21 mouse cellular contexts compared by ENCODE assay signal in the genomic region with DNA sequence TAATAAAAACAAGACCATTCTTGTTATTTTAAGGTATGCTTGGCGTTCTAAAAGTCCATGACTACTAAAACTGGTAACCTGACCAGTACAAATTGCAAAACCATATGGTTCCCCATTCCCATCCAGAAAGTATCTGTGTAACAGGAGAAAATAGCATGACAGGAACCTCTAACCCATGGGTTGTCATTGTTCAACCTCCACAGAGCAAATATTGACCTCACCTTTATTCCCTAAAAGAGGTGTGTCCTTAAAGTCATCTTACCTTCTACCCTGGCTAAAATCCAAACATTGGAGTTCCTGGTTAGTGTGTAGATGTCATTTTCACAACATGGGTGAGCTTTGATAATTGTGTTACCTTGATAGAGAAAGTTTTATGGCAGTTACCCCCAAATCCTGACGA.
DNase-seq lines count a peak whose midpoint lies in the region; ATAC-seq and TF ChIP-seq lines count a peak whose summit lies in the region.
"Had no signal": no experiment of that assay in that cellular context is flagged by ENCODE, and none has a peak within 500 bp of the region (broad histone marks: within the 10 kb centered on the region; RNA-seq: fewer than 3 reads in every experiment).

No protein-coding gene starts in this region.

- H3K79me2 ChIP-seq in liver, adult 2 months (ENCODE audit: control insufficient read depth, insufficient read depth, low read length): no peaks in the 10 kb centered on the region

- H3K36me3 ChIP-seq in liver, adult 2 months (ENCODE audit: control insufficient read depth, insufficient read depth, low read length): no peaks in the 10 kb centered on the region
- H3K36me3 ChIP-seq in liver, embryonic 12.5 days: no peaks in the 10 kb centered on the region
- no peaks in the 10 kb centered on the region for H3K36me3 ChIP-seq in liver, postnatal 0 days (replicated peaks; ENCODE audit: insufficient read depth, low read length)
- H3K36me3 ChIP-seq: G1E had no signal

- H3K4me3 ChIP-seq in liver, adult 2 months (ENCODE audit: insufficient read depth, low read depth, low read length): no peak overlapping the region
- H3K4me3 ChIP-seq in liver, embryonic 12.5 days: no peak overlapping the region
- no peak overlapping the region for H3K4me3 ChIP-seq in liver, postnatal 0 days (ENCODE audit: low read depth, low read length)

- no peak for ATAC-seq in liver, embryonic 12.5 days
- ATAC-seq in liver, postnatal 0 days: peak; percentile 81
- ATAC-seq: activated CD4-positive, CD25-positive, alpha-beta regulatory T cell, adult 4 months; CD4-positive, CD25-positive, alpha-beta regulatory T cell, adult 4 months; Patski had no signal

- 52% methylated on average over 2 of the region's 2 CpGs for WGBS in liver, adult 2 months
- WGBS in liver, embryonic 12.5 days (ENCODE audit: insufficient replicate concordance): 66% methylated on average over 2 of the region's 2 CpGs
- WGBS in liver, postnatal 0 days (ENCODE audit: insufficient replicate concordance): 60% methylated on average over 2 of the region's 2 CpGs
- WGBS in large intestine, adult 2 months: 43% methylated on average over 2 of the region's 2 CpGs

- peak; percentile 83 for DNase-seq in liver, adult 2 months (ENCODE audit: extremely low read depth, low read depth, low spot score)
- no peak for DNase-seq in liver, postnatal 0 days
- no peak for DNase-seq in liver
- peak; percentile 22 for DNase-seq in large intestine, adult 2 months (ENCODE audit: low read depth, low spot score)
- no peak for DNase-seq in cerebellum, postnatal 10 days
- DNase-seq: adrenal gland, adult 2 months; adrenal gland, adult 8-10 months; adrenal gland, postnatal 10 days; adrenal gland, postnatal 14 days; adrenal gland, postnatal 25 days; adrenal gland, postnatal 36 days; B cell, adult 2 months; cerebellum, adult 11 months; cerebellum, adult 11-12 months; cerebellum, adult 18-20 months had no signal

- no peak overlapping the region for H3K9ac ChIP-seq in liver, adult 2 months (ENCODE audit: low read depth, low read length)
- H3K9ac ChIP-seq in liver, embryonic 12.5 days: no peak overlapping the region
- H3K9ac ChIP-seq in liver, postnatal 0 days (replicated peaks): no peak overlapping the region

- no peaks in the 10 kb centered on the region for H3K27me3 ChIP-seq in liver, adult 2 months (ENCODE audit: control insufficient read depth, insufficient read depth, low read length)
- no peaks in the 10 kb centered on the region for H3K27me3 ChIP-seq in liver, embryonic 12.5 days (replicated peaks)
- H3K27me3 ChIP-seq in liver, postnatal 0 days (ENCODE audit: insufficient read depth, low read length): no peaks in the 10 kb centered on the region
- H3K27me3 ChIP-seq: CH12.LX, Patski had no signal

- TF ChIP-seq CTCF in liver, adult 2 months (IDR thresholded peaks at IDR 0.05; ENCODE audit: low read depth, low read length): no peak
- no peak for TF ChIP-seq CTCF in liver, postnatal 0 days (IDR thresholded peaks at IDR 0.05; ENCODE audit: low read depth)

- H3K4me1 ChIP-seq in liver, adult 2 months (ENCODE audit: control insufficient read depth, insufficient read depth, low read length): peaks cover 15% of the 10 kb centered on the region
- no peaks in the 10 kb centered on the region for H3K4me1 ChIP-seq in liver, embryonic 12.5 days
- H3K4me1 ChIP-seq in liver, postnatal 0 days (ENCODE audit: insufficient read depth): peaks cover 7% of the 10 kb centered on the region

- no peak for TF ChIP-seq POLR2A in liver, adult 2 months (IDR thresholded peaks at IDR 0.05; ENCODE audit: extremely low read depth, insufficient read depth, low read length)

- H3K9me3 ChIP-seq in liver, embryonic 12.5 days (replicated peaks): no peaks in the 10 kb centered on the region
- H3K9me3 ChIP-seq in liver, postnatal 0 days (ENCODE audit: low read length): no peaks in the 10 kb centered on the region

- peak; percentile 59; the same call in 1 of the 2 replicates for TF ChIP-seq EP300 in liver, postnatal 0 days (IDR thresholded peaks at IDR 0.05; ENCODE audit: low read depth)

- H3K27ac ChIP-seq in liver, adult 2 months (replicated peaks; ENCODE audit: insufficient read depth, low read depth, low read length): no peak overlapping the region
- no peak overlapping the region for H3K27ac ChIP-seq in liver, embryonic 12.5 days
- peak overlapping the region; percentile 16 for H3K27ac ChIP-seq in liver, postnatal 0 days (ENCODE audit: low read depth)

- H3K4me2 ChIP-seq in liver, embryonic 12.5 days: no peak overlapping the region
- no peak overlapping the region for H3K4me2 ChIP-seq in liver, postnatal 0 days (ENCODE audit: low read depth, low read length)

Comparison
In these comparisons a context has a peak if more than half of its experiments do, and no peak if none do; other contexts are left out.
1. DNase-seq: peak in liver, adult 2 months (single experiment) and large intestine, adult 2 months (single experiment); none in liver, postnatal 0 days (single experiment), liver (single experiment) and cerebellum, postnatal 10 days (0 of 2).